Mouse (Mus musculus): ENCODE measurements around the gene Foxf1.

The Foxf1 gene
- long read RNA-seq, experiment 1: 0 reads
- long read RNA-seq, experiment 2, partial matches to known transcripts: 0 of 1 reads
- long read RNA-seq, experiment 2, other reads (novel, unspliced or antisense): 0 of 1 reads

- intact Hi-C loops (cut with DNase I): no loop called here
Observed at GRCm38 (mm10) chr8:121084210-121084951, at the start of gene Foxf1. Gene Foxf1 (plus strand): TSS chr8:121084386.

GRCm38 (mm10) chr8:121035611-121036010 lies 48.6 kb upstream of the Foxf1 start:
- intact Hi-C loops (cut with DNase I): no loop called here

- intact Hi-C loops (cut with DNase I): no loop called here
Observed at GRCm38 (mm10) chr8:121043719-121044440, 40.3 kb upstream of the Foxf1 start.

GRCm38 (mm10) chr8:121047441-121047840 lies 36.7 kb upstream of the Foxf1 start:
- intact Hi-C loops (cut with DNase I): no loop called here

- intact Hi-C loops (cut with DNase I): no loop called here
Observed at GRCm38 (mm10) chr8:121058081-121058480, 26.1 kb upstream of the Foxf1 start.

GRCm38 (mm10) chr8:121059098-121059497 lies 25.1 kb upstream of the Foxf1 start:
- intact Hi-C loops (cut with DNase I): no loop called here

GRCm38 (mm10) chr8:121062521-121062920 lies 21.7 kb upstream of the Foxf1 start:
- intact Hi-C loops (cut with DNase I): no loop called here

- intact Hi-C loops (cut with DNase I): no loop called here
Observed at GRCm38 (mm10) chr8:121063649-121064048, 20.5 kb upstream of the Foxf1 start.

- intact Hi-C loops (cut with DNase I): no loop called here
Observed at GRCm38 (mm10) chr8:121071454-121071853, 12.7 kb upstream of the Foxf1 start.

- intact Hi-C loops (cut with DNase I): no loop called here
Observed at GRCm38 (mm10) chr8:121072406-121073130, 11.6 kb upstream of the Foxf1 start.

- intact Hi-C loops (cut with DNase I): no loop called here
Observed at GRCm38 (mm10) chr8:121073174-121074107, 10.7 kb upstream of the Foxf1 start.

- intact Hi-C loops (cut with DNase I): no loop called here
Observed at GRCm38 (mm10) chr8:121074108-121074847, 9.9 kb upstream of the Foxf1 start.

- intact Hi-C loops (cut with DNase I): no loop called here
Observed at GRCm38 (mm10) chr8:121074848-121075145, 9.4 kb upstream of the Foxf1 start.

GRCm38 (mm10) chr8:121075936-121076335 lies 8.2 kb upstream of the Foxf1 start:
- intact Hi-C loops (cut with DNase I): no loop called here

GRCm38 (mm10) chr8:121076555-121076954 lies 7.6 kb upstream of the Foxf1 start:
- intact Hi-C loops (cut with DNase I): no loop called here

- intact Hi-C loops (cut with DNase I): no loop called here
Observed at GRCm38 (mm10) chr8:121078721-121079120, 5.5 kb upstream of the Foxf1 start.

- intact Hi-C loops (cut with DNase I): no loop called here
Observed at GRCm38 (mm10) chr8:121079201-121079600, 5.0 kb upstream of the Foxf1 start.

- intact Hi-C loops (cut with DNase I): no loop called here
Observed at GRCm38 (mm10) chr8:121079944-121080343, 4.2 kb upstream of the Foxf1 start.

- intact Hi-C loops (cut with DNase I): no loop called here
Observed at GRCm38 (mm10) chr8:121080361-121081090, 3.7 kb upstream of the Foxf1 start.

- intact Hi-C loops (cut with DNase I): no loop called here
Observed at GRCm38 (mm10) chr8:121081398-121081797, 2.8 kb upstream of the Foxf1 start.
